9 mouse cellular contexts compared by ENCODE assay signal in genomic region chr14:67608262-67608661, GRCm38 (mm10).
DNase-seq lines count a peak whose midpoint lies in the region; ATAC-seq and TF ChIP-seq lines count a peak whose summit lies in the region.
"Had no signal": no experiment of that assay in that cellular context is flagged by ENCODE, and none has a peak within 500 bp of the region (broad histone marks: within the 10 kb centered on the region; RNA-seq: fewer than 3 reads in every experiment).

No protein-coding gene starts in this region.

- H3K9me3 ChIP-seq in ES-Bruce4 (replicated peaks; ENCODE audit: control insufficient read depth, insufficient read depth, low read length, poor library complexity, severe bottlenecking) = no peaks in the 10 kb centered on the region
- no peaks in the 10 kb centered on the region for H3K9me3 ChIP-seq in lung, embryonic 14.5 days (ENCODE audit: low read depth, low read length)
- H3K9me3 ChIP-seq in stomach, postnatal 0 days (ENCODE audit: control insufficient read depth, low read length) = no peaks in the 10 kb centered on the region

- H3K4me2 ChIP-seq in lung, embryonic 14.5 days = peak overlapping the region; percentile 48
- peak overlapping the region; percentile 37 for H3K4me2 ChIP-seq in stomach, postnatal 0 days (replicated peaks; ENCODE audit: low read depth)

- no peak for TF ChIP-seq POLR2A in ES-Bruce4 (IDR thresholded peaks at IDR 0.05; ENCODE audit: insufficient read depth, low read length)

- no peaks in the 10 kb centered on the region for H3K36me3 ChIP-seq in ES-Bruce4 (ENCODE audit: control insufficient read depth, insufficient read depth, low read length, poor library complexity, severe bottlenecking)
- H3K36me3 ChIP-seq in lung, embryonic 14.5 days (ENCODE audit: insufficient read depth) = no peaks in the 10 kb centered on the region
- H3K36me3 ChIP-seq in stomach, postnatal 0 days (ENCODE audit: control insufficient read depth, insufficient read depth, low read length) = no peaks in the 10 kb centered on the region

- H3K27me3 ChIP-seq in ES-Bruce4 (ENCODE audit: control insufficient read depth, insufficient read depth, low read length, poor library complexity, severe bottlenecking) = peaks cover 3% of the 10 kb centered on the region; the same call in 1 of the 2 replicates
- no peaks in the 10 kb centered on the region for H3K27me3 ChIP-seq in lung, embryonic 14.5 days (ENCODE audit: insufficient read depth, low read length)
- H3K27me3 ChIP-seq in stomach, postnatal 0 days (ENCODE audit: control insufficient read depth, insufficient read depth, low read length) = no peaks in the 10 kb centered on the region

- no peaks in the 10 kb centered on the region for H3K4me1 ChIP-seq in ES-Bruce4 (ENCODE audit: control insufficient read depth, insufficient read depth, low read length)
- no peaks in the 10 kb centered on the region for H3K4me1 ChIP-seq in lung, embryonic 14.5 days (ENCODE audit: insufficient read depth)
- H3K4me1 ChIP-seq in stomach, postnatal 0 days (replicated peaks; ENCODE audit: control insufficient read depth, insufficient read depth) = no peaks in the 10 kb centered on the region

- ATAC-seq in lung, embryonic 14.5 days (ENCODE audit: insufficient read depth) = no peak; the same call in 1 of the 2 replicates
- ATAC-seq in stomach, postnatal 0 days (ENCODE audit: low FRiP score, low TSS enrichment) = no peak
- no peak for ATAC-seq in erythroblast, adult 5-6 weeks (replicated peaks; ENCODE audit: low FRiP score, poor library complexity, severe bottlenecking)

- DNase-seq in embryo, embryonic 9.5 days (ENCODE audit: extremely low spot score) = peak; percentile 50
- peak; percentile 7 for DNase-seq in kidney, adult 18-20 months
- peak; percentile 55 for DNase-seq in lung, embryonic 14.5 days
- DNase-seq in stomach, postnatal 0 days (ENCODE audit: low spot score) = peak; percentile 18
- no peak for DNase-seq in left cerebral cortex, postnatal 10 days (ENCODE audit: extremely low spot score in 1 of 2, low spot score in 2 of 2)
- no peak for DNase-seq in right cerebral cortex, adult 2 months (ENCODE audit: low spot score in 2 of 2)

- intact Hi-C loops in left cerebral cortex, postnatal 10 days (cut with DNase I) = no loop called here

- WGBS in lung, embryonic 14.5 days = 24% methylated on average over 20 of the region's 20 CpGs
- WGBS in stomach, postnatal 0 days = 28% methylated on average over 20 of the region's 20 CpGs

- no peak for TF ChIP-seq CTCF in ES-Bruce4 (IDR thresholded peaks at IDR 0.05; ENCODE audit: low read depth, low read length)
- no peak for TF ChIP-seq CTCF in lung, embryonic 14.5 days (IDR thresholded peaks at IDR 0.05; ENCODE audit: low read depth)
- TF ChIP-seq CTCF in stomach, postnatal 0 days (IDR thresholded peaks at IDR 0.05; ENCODE audit: low read depth) = no peak

- H3K4me3 ChIP-seq in ES-Bruce4 (ENCODE audit: low read depth, low read length) = peak overlapping the region; percentile 19
- no peak overlapping the region; the same call in 1 of the 2 replicates for H3K4me3 ChIP-seq in lung, embryonic 14.5 days (ENCODE audit: low read depth, low read length)
- peak overlapping the region; percentile 17; the same call in 1 of the 2 replicates for H3K4me3 ChIP-seq in stomach, postnatal 0 days (ENCODE audit: low read depth, low read length)
- H3K4me3 ChIP-seq: myocyte had no signal

- no peak overlapping the region for H3K27ac ChIP-seq in ES-Bruce4 (ENCODE audit: insufficient read depth, low read length)
- no peak overlapping the region for H3K27ac ChIP-seq in lung, embryonic 14.5 days (ENCODE audit: low read depth)
- no peak overlapping the region for H3K27ac ChIP-seq in stomach, postnatal 0 days (replicated peaks)

- H3K9ac ChIP-seq in ES-Bruce4 (ENCODE audit: low read depth, poor library complexity, severe bottlenecking) = no peak overlapping the region
- H3K9ac ChIP-seq in lung, embryonic 14.5 days = no peak overlapping the region
- H3K9ac ChIP-seq in stomach, postnatal 0 days (ENCODE audit: low read length) = no peak overlapping the region

- TF ChIP-seq EP300 in ES-Bruce4 (IDR thresholded peaks at IDR 0.05; ENCODE audit: insufficient read depth, low read depth, low read length) = no peak
- no peak for TF ChIP-seq EP300 in stomach, postnatal 0 days (optimal IDR thresholded peaks at IDR 0.05)

Comparison
In these comparisons a context has a peak if more than half of its experiments do, and no peak if none do; other contexts are left out.
1. DNase-seq: peak in embryo, embryonic 9.5 days (single experiment), kidney, adult 18-20 months (single experiment), lung, embryonic 14.5 days (single experiment) and stomach, postnatal 0 days (single experiment); none in left cerebral cortex, postnatal 10 days (0 of 2) and right cerebral cortex, adult 2 months (0 of 2).